Mouse (Mus musculus) spleen, postnatal 36 days (tissue): Measurements from ENCODE around the gene Hic1.

ENCODE experiments used
- DNase-seq, 2 experiments: peaks; one replicate each; pipeline ENCODE4 v3.0.0; 2022; ENCODE audit warnings: low spot score in 2 of 2, mixed read lengths in 1 of 2

Hic1 gene

DNA sequence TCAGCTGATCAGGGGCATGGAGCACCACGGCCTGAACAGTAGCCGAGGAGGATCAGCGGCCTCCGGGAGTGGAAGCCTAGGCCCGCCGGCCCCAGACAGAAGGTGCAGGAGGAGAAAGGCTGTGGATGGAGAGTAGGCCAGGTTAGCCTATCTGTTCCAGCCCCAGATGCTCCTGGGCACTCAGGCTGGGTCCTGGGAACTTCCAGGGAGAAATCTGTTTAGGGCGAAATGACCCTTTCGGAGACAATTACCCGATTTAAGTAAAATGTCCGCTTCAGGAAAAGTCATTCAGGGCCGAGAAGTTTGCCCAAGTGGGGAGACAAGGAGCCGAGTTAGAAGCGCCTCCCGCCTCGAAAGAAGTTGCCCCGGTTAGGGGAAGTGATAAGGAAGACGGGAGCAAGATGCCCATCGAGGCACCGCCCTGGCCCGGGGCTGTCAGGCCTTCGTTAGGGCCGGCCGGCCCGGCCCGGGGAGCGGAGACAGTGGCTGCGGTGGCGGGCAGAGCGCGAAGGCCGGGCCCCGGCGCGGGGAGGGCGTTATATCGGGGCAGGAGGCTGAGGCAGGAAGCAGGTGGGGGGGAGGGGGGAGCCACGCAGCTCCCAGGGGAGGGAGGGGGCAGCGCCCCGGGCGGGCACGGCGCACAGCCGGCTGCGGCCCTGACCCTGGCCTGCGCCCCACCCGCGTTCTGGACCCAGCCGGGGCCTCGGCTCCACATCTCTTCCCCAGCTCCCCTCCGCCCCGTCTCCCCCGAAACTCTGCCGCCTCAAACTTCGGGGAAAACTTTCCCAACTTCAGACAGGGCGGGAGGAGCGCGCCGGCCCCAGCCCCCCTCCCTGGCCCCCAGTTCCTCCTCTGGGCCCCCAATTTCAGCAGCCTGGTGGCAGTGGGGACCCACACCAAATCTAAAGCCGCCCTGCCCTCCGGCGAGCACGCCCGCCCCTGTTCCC, 1.4 kb downstream of the Hic1 start:
- peak in 1 of 2 experiments; percentile 43 for DNase-seq

DNA sequence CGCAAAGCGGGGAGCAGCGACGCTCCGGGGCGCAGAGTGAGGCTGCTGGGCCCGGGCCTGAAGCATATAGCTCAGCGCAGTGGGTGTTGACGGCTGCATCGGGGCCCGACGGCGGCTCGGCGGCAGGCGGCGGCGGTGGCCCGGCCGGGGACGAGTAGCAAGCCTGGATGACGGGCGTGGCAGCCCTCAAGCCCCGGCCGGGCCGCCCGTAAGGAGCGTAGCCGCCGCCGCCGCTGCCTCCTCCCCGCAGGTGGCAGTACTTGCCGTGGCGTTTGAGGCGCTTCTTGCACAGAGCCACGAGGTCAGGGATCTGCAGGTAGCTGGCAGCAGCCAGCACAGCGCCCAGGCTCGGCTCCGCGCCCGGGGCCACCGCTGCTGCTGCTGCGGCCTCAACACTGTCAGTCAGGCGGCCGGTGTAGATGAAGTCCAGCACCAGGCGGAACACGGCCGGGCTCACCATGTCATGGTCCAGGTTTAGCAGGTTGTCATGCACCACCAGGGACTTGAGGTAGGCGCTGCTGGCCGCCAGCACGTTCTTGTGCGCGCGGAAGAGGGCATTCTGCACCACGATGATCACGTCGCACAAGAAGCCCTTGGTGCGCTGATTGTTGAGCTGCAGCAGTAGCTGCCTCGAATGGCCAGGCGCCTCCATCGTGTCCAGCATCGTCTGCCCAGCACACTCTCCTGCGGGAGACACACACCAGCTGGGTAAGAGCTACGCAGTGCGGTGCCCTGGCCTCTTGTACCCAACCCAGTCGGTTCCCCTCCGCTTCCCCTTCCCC, 2.3 kb downstream of the Hic1 start:
- DNase-seq = peak; percentile 29 to 39

DNA sequence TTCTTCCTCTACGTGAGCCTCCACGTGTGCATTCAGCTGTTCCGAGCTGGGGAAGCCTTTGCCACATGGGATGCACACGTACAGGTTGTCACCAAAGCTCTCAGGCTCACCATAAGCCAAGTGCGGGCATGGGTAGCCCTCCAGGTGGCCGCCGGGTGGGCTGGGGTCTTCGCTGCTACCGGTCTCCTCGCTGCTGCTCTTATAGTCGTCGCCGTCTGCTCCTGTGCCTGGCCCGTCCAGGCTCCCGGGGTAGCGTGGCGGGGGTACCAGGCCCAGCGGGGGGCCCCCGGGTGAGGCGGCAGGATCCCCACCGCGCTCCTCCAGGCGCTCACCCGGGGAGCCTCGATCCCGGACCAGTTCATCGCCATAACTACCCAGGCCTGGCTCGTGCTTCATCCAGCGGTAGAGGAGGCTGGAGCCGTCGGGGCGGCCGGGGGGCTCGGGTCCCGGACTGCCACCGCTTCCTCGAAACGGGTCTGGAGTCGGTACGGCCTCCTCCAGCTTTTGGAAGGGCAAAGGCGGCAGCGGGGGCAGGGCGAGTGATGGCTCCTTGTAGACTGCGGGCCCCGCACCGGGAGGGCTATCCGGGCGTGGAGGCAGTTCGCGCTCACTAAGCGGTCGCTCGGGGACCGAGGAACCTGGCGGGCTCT, 3.0 kb downstream of the Hic1 start:
- DNase-seq = no peak

DNA sequence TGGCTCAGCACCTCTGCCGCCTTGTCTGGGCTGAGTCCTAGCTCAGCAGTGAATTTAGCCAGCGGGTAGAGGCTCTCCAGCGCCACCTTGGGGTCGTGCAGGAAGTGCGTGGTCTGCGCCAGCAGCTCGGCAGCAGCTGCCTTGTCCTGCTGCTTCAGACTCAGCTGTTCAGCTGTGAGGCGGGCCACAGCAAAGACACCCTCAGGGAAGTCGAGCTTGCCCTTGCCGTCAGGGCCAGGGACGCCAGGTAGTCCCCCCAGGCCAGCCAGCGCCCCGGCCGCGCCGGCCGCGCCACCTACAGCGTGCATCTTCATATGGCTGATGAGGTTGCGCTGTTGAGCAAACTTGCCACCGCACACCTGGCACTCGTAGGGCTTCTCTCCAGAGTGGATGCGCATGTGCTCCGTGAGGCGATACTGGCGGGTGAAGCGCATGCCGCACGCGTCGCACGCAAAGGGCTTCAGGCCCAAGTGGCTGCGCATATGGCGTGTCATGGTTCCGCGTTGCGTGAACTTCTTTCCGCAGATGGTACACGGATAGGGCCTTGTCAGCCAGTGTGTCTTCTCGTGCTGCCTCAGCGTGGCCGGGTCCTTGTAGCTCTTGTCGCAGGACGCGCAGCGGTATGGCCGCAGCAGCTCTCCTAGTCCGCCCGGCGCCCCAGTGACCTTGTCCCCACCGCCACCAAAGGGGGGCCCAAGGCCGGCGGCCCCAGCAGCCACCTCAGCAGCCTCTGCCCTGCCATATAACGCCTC, 3.7 kb downstream of the Hic1 start:
- peak; percentile 69 to 70 for DNase-seq

DNA sequence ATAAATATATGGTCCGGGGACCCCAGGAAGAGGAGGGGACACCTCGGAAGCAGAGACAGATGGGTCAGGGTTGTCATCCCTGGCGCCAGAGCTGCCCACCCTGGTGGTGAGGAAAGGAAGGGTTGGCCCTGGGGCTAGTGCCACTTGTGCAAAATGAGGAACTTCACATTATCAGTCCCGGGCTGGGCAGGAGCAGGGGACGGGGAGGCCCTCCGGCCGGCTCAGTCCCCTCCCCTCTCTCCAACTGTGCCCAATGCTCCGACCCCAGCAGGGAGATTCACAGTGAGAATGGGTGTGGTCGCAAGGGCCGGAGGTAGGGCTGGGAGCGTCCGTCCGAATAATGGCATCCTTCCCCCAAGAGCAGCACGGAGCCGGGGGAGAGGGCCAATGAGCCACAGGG, 4.6 kb downstream of the Hic1 start:
- no peak for DNase-seq

DNA sequence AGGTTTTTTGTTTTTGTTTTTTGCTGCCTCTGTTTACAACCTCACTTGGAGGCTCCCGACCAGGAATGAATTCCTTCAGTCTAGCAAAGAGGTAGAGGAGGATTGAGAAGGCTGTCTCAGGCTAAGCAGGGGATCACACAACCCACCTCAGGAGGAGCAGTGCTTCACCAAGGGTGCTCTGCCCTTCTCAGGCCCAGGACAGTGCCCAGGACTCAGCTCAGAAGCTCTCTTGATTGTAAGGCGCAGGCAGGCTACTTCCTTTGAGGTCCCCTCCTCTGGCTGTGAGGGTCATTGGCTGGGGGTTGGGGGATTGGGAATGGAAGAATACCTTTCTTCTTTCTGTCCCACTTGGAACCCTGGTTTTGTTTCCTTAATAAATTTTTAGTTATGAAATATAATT, 5.3 kb downstream of the Hic1 start:
- no peak for DNase-seq

DNA sequence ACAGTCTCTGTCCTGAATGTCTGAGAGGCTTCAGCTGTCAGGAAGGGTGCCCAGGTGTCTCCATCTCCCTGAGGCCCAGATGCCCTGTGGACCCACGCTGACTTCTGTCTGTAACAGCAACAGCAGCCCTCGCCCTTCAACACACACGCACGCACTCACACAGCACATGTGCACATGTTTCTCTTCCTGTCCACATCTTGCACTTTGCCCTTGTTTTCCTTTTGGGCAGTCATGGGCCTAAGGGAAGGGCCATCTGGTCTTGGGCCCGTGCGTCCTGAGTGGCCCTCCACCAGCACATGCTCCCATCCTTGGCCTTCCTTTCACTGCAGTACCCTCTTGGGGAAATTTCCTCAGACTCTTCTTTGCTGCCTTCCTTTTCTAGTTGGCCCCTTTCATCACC, 5.9 kb downstream of the Hic1 start:
- no peak for DNase-seq

DNA sequence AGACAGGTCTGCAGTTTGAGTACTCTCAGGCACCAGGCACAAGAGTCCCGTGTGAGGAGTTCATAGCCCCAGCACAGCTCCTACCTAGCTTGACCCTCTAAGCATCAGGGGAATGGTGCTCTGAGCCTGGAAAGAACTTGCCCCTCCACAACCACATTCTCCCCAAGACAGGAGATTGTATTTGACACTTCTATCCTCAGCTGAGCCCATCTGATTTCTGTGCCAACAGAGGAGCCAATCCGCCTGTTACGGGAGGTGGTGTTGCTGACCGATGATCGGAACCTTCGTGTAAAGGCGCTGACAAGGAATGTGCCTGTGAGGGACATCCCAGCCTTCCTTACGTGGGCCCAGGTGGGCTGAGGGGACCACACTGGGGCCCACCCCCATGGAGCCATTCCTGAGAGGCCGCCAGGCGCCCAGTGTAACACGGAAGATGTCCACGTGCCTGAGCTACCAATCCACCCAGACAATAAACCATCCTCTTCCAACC, 6.7 kb downstream of the Hic1 start:
- DNase-seq = no peak

DNA sequence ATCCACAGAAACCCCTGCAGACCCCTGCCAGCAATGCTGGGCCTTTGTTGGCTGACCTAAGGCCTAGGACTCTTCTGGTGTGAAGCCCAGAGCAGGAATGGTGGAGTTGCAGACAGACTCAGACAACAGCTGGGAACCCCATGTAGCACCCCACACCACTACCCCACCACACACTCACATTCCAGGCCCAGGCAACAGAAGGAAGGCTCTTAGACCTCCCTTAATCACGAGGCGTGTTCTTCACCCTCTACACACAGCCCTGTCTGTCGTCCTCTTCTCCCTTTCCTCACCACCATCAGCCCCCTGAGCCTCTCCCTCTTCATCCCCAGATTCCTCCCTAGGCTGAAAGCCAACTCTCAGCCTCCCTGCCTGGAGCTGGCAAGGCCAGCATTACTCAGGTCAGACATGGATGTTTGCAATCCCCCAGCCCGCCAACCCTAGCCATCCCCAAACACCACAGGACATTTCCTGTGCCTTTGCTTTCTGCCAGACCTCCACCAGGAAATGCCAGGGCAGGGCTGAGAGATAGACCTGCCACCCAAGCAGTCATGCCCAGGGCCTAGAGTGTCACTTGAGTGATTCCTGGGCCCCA, 7.8 kb downstream of the Hic1 start:
- no peak for DNase-seq

DNA sequence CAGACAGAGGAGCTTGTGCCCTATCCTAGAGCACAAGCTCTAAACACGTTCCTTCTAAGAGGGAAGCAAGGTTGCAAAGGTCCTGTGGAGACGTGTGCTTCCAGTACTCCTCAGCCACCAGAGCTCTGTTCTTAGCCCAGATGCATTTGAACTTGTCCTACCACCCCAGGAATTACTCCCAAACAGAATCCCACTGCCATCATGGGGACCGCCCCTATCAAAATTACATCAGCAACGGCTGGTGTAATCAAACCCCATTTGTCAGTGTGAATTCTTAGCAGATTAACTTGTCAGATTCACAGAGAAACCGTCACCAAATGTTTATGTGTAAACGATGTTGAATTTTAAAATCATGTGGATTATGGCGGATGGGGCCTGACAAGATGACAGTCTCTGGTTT, 8.4 kb downstream of the Hic1 start:
- DNase-seq = no peak

DNA sequence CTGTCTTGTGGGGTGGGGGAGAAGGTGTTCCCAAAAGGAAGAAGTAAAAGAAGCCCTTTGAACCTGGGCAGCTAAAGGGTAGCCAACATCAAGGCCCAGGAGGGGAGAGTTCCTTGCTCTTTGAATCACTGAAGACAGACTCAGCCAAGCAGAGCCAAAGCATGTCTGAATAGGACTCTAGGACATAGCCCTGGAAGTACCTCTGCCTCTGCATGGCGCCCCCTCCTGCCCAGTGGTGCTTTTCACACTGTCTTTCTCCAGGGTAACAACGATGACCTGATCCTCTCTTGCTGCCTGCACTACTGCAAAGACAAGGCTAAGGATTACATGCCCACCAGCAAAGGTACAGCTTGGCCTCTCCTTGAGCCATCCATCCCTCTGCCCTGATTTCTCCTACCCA, 9.8 kb downstream of the Hic1 start:
- peak in 1 of 2 experiments; percentile 21 for DNase-seq

DNA sequence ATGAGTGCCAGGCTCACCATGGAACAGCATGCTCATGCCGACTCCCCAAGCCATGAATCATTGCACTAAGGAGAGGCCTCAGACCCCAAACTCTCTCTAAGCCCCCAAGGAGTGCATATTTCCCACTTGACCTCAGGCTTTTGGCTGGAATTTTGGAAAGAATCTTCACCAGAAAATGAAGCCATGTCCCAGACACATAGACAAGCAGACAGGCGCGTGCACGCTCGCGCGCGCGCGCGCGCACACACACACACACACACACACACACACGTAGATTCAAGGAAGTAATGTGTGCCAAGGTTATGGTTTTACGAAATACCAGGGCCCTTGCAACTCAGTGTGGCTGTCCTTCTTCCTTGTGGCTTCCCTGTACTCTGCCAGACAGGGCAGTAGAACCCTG, 10.9 kb downstream of the Hic1 start:
- DNase-seq = no peak

DNA sequence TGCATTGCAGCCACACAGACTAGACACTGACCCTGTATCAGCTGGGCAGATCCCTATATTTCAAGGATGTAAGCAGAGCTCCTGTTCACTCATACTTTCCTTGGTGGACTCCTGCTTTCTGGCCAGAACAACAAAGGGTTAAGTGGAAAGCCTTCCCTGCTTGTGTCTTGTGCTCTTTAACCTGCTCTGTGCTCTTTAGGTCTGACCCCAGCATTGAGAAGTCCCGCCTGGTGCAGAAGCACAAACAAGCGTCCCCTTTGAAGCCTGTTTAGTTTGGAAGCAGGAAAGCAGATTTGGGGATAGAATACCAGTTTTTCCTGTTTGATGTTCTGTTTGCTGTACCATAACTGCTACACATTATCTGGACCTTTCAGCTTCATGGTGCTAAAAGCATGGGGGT, 11.4 kb downstream of the Hic1 start:
- no peak for DNase-seq

DNA sequence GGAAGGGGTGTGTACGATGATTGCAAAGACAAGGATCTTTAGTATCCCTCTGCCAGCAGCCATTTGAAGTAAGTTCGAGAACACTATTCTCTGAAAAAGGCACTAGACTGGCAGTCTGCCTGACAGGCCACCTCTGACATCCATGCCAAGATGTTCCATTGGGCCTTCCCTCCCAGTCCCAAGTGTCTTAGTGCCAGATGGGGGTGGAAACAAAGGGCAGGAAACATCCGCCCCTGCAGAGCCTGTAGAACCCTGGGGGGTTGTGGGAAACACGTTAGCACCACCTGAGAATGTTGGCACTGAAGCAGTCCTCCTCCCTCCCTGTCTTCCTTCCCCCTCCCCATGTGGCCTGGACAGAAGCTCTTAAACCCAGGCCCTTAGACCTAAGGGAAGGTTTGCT, 12.3 kb downstream of the Hic1 start:
- DNase-seq = no peak

DNA sequence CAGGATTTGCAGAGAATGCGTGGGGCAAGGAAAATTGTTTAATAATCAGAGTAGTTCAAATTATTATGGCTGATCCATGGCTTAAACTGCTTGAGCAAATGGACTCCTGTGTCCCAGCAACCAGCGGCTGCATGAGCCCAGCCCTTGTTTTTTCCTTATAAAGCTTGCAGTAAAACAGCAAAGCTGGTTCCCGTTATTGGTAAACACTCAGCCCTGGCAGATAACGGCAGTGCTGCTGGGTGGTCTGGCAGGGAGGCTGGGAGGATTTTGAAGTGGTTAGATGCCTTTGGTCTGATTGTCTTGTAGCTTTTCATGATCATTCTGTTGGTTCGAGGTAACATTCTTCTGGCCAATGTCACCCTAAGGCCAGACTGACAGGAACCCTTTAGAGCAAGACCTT, 12.9 kb downstream of the Hic1 start:
- DNase-seq = no peak

DNA sequence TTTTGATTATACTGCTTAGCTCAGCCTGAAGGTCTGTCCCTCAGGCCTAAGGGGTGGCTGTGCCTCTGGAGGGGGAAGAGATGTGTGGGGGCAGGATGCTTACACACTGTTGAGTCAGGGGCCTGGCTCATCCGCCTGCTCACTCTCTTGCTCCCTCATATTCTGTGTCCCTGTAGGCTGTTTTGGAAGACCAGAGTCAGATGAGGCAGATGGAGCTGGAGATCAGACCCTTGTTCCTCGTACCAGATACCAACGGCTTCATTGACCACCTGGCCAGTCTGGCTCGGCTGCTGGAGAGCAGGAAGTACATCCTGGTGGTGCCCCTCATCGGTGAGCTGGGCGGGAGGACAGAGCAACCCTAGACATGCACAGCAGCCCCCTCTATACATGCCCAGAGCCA, 13.3 kb downstream of the Hic1 start:
- DNase-seq = no peak

DNA sequence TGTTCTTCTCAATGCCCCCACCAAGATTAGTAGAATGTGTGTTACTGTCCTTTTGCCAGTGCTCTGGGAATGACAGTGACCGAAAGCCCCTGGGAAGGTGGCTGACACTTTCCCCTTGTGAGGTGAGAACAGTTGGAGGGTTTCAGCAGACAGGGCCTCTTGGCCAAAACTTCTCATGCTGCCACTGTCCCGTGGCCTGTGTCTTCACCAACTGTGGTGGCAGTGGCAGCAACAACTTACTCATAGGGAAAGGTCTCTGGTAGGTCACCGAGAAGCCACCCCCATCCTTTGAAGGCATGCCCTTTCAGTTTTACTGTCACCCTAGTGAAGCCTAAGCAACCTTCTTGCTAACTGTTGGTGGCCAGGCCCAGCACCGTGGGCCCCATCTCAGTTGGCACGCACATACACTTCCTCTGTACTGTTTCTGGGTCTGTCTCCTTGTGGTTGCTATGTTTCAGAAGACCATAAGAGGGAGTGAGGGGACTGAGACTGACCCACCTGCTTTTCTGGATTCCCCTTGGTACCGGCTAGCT, 15.2 kb downstream of the Hic1 start:
- DNase-seq = no peak

DNA sequence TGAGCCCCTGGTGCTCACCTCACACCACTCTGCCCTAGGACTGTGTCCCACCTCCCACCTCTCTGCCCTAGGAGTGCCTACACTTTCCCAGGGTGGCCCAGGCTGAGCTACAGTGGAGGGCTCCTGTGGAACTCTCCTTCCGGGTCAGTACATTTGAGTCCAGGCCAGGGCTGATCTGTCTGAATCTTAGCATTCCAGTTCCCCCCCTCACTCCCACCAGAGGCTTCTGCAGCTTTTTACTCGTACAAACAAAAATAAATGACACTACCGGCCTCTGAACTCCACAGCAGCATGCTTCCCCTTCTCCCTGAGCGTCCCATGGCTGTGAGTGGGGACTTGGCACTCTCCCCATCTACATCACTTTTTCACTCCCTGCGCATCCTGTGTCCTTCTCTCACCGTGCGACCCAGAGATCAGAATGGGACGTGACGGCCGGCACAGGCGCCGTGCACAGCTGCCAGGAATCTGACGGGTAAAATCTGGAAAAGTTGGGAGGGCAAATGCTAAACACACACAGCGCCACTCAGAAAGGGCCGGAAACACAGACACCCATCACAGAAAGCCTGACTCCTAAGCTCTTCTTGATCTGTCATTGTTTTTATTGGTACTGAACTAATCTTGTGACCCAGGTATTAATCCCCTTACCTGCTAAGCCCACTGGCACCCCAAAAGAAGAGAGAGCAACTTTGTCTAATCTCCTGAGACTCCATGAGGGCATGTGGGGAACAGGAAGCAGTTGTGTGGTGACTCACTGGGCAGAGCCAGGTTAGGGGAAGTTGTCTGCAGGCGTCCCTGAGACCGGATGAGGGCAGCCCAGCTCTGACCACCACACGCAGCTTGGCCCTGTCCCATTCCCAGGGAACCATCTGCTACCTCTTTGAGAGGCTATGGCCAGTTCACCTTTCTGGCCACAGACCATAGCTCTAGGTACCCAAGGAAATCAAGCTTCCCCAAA, 16.4 kb downstream of the Hic1 start:
- DNase-seq = peak; percentile 27 to 41

DNA sequence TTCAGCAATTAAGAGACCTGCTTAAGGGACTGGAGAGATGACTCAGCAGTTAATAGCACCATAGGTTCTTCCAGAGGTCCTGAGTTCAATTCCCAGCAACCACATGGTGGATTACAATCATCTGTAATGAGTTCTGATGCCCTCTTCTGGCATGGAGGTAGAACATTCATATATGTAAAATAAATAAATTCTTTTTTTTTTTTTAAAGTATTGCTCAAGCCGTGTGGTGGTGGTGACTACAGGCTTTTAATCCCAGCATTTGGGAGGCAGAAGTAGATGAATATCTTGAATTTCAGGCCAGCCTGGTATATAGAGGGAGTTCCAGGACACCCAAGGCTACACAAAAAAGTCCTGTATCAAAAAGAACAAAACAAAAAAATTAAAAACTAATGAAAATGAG, 19.0 kb downstream of the Hic1 start:
- DNase-seq = no peak
